Mouse (Mus musculus) kidney, postnatal 0 days (tissue): ENCODE measurements at regions not wholly inside any gene's neighbourhood (a gene's known extent, or its start where the extent isn't known, plus 50 kb on each side); places are given as distances from the start of the nearest gene placed in this dataset.
A peak's percentile ranks its signal among the peaks of the same experiment; 100 is the strongest.

Source experiments
- ATAC-seq: fragments of 200-750 bp; cut with Nextera tagmentation; replicated peaks from 2 replicates; pipeline ENCODE4 v1.8.0; 2017; ENCODE audit warnings: low read depth, moderate number of reproducible peaks, moderate TSS enrichment, moderate library complexity; ENCODE audit not compliant: low FRiP score
- DNase-seq: peaks from one replicate; pipeline ENCODE4 v3.0.0-alpha.2; 2016; ENCODE audit warnings: low spot score
- H3K27ac ChIP-seq: fragments of 300-500 bp; sonication (generic); 2 replicates; pipeline ENCODE4 v1.5.1; 2014; ENCODE audit warnings: mild to moderate bottlenecking
- H3K27me3 ChIP-seq: fragments of 300-500 bp; sonication (generic); 2 replicates; pipeline ENCODE4 v1.6.1; 2014; ENCODE audit warnings: low read length, mixed read lengths; ENCODE audit not compliant: insufficient read depth
- H3K36me3 ChIP-seq: fragments of 300-500 bp; sonication (generic); 2 replicates; pipeline ENCODE4 v1.6.1; 2014; ENCODE audit warnings: low read length, mixed read lengths; ENCODE audit not compliant: insufficient read depth
- H3K4me1 ChIP-seq: fragments of 300-500 bp; sonication (generic); replicated peaks from 2 replicates; pipeline ENCODE4 v1.6.1; 2014; ENCODE audit warnings: antibody characterized with exemption, low read length, mixed read lengths; ENCODE audit not compliant: insufficient read depth
- H3K4me2 ChIP-seq: fragments of 300-500 bp; sonication (generic); 2 replicates; pipeline ENCODE4 v1.6.1; 2014; ENCODE audit warnings: mild to moderate bottlenecking, low read length, moderate library complexity, mixed read lengths
- H3K4me3 ChIP-seq: fragments of 300-500 bp; sonication (generic); replicated peaks from 2 replicates; pipeline ENCODE4 v1.5.1; 2014; ENCODE audit warnings: low read depth, low read length
- H3K9ac ChIP-seq: fragments of 300-500 bp; sonication (generic); 2 replicates; pipeline ENCODE4 v1.6.1; 2014; ENCODE audit warnings: low read depth, low read length
- H3K9me3 ChIP-seq: fragments of 300-500 bp; sonication (generic); replicated peaks from 2 replicates; pipeline ENCODE4 v1.6.1; 2016; ENCODE audit warnings: low read length, inconsistent platforms, mixed read lengths
- CTCF ChIP-seq: IDR thresholded peaks from 2 replicates; pipeline ENCODE4 v1.5.1; 2016; ENCODE audit warnings: antibody characterized with exemption, low read depth, mild to moderate bottlenecking, moderate library complexity
- WGBS: fragments of 180-500 bp; shearing (Covaris S2); extraction: QIAGEN DNeasy Blood & Tissue Kit; methylation state at CpG from one replicate; pipeline ENCODE4 v1.1.7; 2014; 5-methylcytosine and 5-hydroxymethylcytosine counted together

- Histone ChIP-seq H3K9ac (no peak overlapping the region), H3K4me3 (no peak overlapping the region), H3K36me3 (no peaks in the 10 kb centered on the region), H3K4me2 (no peak overlapping the region), H3K4me1 (peaks cover 7% of the 10 kb centered on the region), H3K27me3 (no peaks in the 10 kb centered on the region), H3K27ac (no peak overlapping the region), H3K9me3 (no peaks in the 10 kb centered on the region)
- no peak for TF ChIP-seq CTCF
- DNase-seq, result no peak
- 39% methylated on average over 10 of the region's 10 CpGs for WGBS
- 0 out of 2 replicates have a peak, but pooled peaks have one; percentile 29 for ATAC-seq
Observed at GRCm38 (mm10) chr17:45250450-45250849, 183.1 kb downstream of the Cdc5l start.

- no peak for DNase-seq
- Histone ChIP-seq H3K9me3 (no peaks in the 10 kb centered on the region), H3K9ac (no peak overlapping the region), H3K4me1 (peaks cover 7% of the 10 kb centered on the region), H3K4me3 (no peak overlapping the region), H3K36me3 (no peaks in the 10 kb centered on the region), H3K4me2 (no peak overlapping the region), H3K27me3 (no peaks in the 10 kb centered on the region), H3K27ac (no peak overlapping the region)
- no peak for TF ChIP-seq CTCF
- WGBS, result 70% methylated on average over 29 of the region's 29 CpGs
- ATAC-seq, result no peak
Observed at GRCm38 (mm10) chr17:45247142-45248137, 186.1 kb downstream of the Cdc5l start.

DNA sequence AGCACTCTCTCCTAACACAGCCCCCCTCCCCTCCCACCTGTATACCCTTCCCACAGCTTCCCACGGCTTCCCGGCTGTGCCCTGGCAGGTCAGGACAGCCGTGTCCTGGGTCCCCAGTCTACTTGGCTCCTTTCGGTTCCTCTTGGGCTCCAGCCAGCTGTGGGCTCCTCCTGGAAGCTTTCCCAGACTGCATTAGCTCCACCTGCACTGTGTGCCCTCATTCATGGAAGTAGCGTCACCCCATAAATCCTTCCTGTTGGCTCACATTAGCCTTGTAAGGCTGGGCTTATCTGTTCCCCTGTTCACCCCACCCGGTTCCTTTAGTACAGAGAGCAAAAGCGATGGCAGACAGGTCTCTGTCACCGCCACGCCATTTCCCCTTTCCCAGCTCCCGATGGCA, 188.7 kb downstream of the Cdc5l start:
- H3K27ac ChIP-seq, result no peak overlapping the region
- H3K36me3 ChIP-seq, result no peaks in the 10 kb centered on the region
- H3K9me3 ChIP-seq, result no peaks in the 10 kb centered on the region
- 64% methylated on average over 10 of the region's 10 CpGs for WGBS
- no peak overlapping the region for H3K4me2 ChIP-seq
- ATAC-seq (no peak), DNase-seq (no peak)
- TF ChIP-seq CTCF, result no peak
- no peak overlapping the region for H3K9ac ChIP-seq
- no peaks in the 10 kb centered on the region for H3K27me3 ChIP-seq
- H3K4me3 ChIP-seq, result no peak overlapping the region
- H3K4me1 ChIP-seq, result no peaks in the 10 kb centered on the region

GRCm38 (mm10) chr17:45243103-45243502, 190.4 kb downstream of the Cdc5l start:
- 46% methylated on average over 7 of the region's 7 CpGs for WGBS
- no peaks in the 10 kb centered on the region for H3K27me3 ChIP-seq
- H3K9ac ChIP-seq, result no peak overlapping the region
- no peak for TF ChIP-seq CTCF
- no peak overlapping the region for H3K27ac ChIP-seq
- no peak overlapping the region for H3K4me2 ChIP-seq
- H3K9me3 ChIP-seq, result no peaks in the 10 kb centered on the region
- DNase-seq, result peak; percentile 70
- no peaks in the 10 kb centered on the region for H3K36me3 ChIP-seq
- ATAC-seq, result no peak
- H3K4me1 ChIP-seq, result no peaks in the 10 kb centered on the region
- H3K4me3 ChIP-seq, result no peak overlapping the region

- Histone ChIP-seq H3K4me1 (no peaks in the 10 kb centered on the region), H3K27ac (no peak overlapping the region), H3K9ac (no peak overlapping the region), H3K9me3 (no peaks in the 10 kb centered on the region), H3K4me3 (no peak overlapping the region), H3K27me3 (no peaks in the 10 kb centered on the region), H3K36me3 (no peaks in the 10 kb centered on the region), H3K4me2 (no peak overlapping the region)
- ATAC-seq (no peak), DNase-seq (no peak)
- 90% methylated on average over 6 of the region's 6 CpGs for WGBS
- TF ChIP-seq CTCF, result no peak
Observed at GRCm38 (mm10) chr17:45242076-45242475, 191.5 kb downstream of the Cdc5l start.

DNA sequence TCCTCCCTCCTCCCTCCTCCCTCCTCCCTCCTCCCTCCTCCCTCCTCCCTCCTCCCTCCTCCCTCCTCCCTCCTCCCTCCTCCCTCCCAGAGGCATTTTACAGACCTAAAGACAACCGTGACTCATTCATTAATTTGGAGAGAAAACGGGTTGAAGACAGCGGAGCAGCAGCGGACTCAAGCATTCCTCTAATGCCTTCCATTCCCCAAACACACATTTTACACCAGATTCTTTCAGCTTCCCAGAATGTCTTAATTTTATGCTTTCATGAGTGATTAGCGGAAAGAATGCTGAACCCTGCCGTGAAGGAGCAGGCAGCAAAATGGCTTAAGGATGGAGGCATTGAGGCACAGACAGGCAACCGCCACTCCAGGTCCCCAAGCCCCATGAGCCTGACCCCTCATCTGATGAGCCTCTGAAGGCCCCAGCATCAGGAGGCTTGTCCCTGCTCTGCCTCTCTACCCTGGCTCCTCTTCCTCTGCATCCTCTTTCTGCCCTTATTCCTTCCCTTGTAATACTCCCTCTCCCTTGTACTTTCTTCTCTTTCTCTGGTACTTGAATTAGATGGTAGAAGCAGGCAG, 192.5 kb downstream of the Cdc5l start:
- H3K4me3 ChIP-seq, result no peak overlapping the region
- no peak overlapping the region for H3K27ac ChIP-seq
- ATAC-seq (no peak), DNase-seq (peak; percentile 80)
- WGBS, result 32% methylated on average over 7 of the region's 7 CpGs
- H3K9ac ChIP-seq, result no peak overlapping the region
- no peaks in the 10 kb centered on the region for H3K9me3 ChIP-seq
- no peaks in the 10 kb centered on the region for H3K27me3 ChIP-seq
- no peaks in the 10 kb centered on the region for H3K4me1 ChIP-seq
- no peaks in the 10 kb centered on the region for H3K36me3 ChIP-seq
- TF ChIP-seq CTCF, result no peak
- no peak overlapping the region for H3K4me2 ChIP-seq
